Mouse (Mus musculus): ENCODE data around the gene Nipsnap3b.
A peak's percentile ranks its signal among the peaks of the same experiment; 100 is the strongest.

Nipsnap3b gene

DNA sequence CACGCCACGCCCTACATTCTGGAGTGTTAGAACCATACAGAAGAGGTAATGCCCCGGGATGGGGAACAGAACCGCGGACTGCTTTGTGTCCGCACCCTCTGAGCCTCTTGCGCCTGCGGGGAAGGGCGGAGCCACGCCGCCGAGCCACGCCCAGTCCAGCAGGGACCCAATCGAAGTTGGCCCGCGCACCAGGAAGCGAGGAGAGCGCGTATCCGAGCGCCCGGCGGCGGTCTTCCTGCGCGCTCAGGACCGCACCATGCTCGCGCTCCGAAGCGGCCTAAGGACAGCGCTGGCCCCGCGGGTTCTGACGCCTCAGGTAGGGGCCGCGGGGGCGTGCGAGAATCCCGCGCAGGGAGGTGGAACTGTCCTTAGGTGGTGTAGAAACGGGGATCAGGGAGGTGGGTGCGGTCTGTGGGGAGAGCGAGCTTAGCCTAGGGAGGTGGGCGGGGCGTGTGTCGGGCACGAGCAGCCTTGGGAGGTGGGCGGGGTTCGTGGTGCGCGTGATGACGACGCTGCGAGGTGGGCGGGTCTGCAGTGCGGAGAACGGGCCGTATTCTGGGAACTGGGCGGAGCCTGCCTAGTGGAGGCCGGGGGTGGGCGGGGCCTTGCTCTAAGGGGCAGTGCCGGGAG, at the start of gene Nipsnap3b:
TSS of gene Nipsnap3b (plus strand) at position 149 of the 630 bp plus-strand sequence.
- DNase-seq, result peak; percentile 97 to 98

DNA sequence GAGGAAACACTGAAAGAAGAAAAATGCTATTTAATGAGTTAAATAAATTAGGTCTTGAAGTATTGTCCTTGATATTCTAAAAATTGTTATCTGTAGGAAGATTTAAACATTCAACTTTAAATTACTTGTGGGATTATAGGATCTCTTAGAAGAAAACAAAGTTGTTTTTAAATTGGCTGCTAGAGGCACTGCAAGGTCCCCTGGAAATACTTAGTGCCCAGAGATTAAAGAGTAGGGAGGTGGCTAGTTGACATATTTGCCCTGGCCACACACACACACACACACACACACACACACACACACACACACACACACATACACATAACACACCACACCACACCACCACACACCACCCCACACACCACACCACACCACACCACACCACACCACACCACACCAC, 47.4 kb upstream of the Nipsnap3b start, which contains the start of gene Olfr270:
TSS of gene Olfr270 (plus strand) at position 301 of the 400 bp plus-strand sequence.
- no peak for DNase-seq

GRCm38 (mm10) chr4:52985216-52985615, 26.5 kb upstream of the Nipsnap3b start:
- no peak for DNase-seq

GRCm38 (mm10) chr4:52986266-52986665, 25.4 kb upstream of the Nipsnap3b start:
- DNase-seq, result no peak

GRCm38 (mm10) chr4:52989248-52989647, 22.4 kb upstream of the Nipsnap3b start, which contains the start of gene Nipsnap3a:
Gene Nipsnap3a (plus strand): TSS chr4:52989272.
- peak; percentile 8 to 24 for DNase-seq

GRCm38 (mm10) chr4:52999449-52999848, 12.2 kb upstream of the Nipsnap3b start:
- no peak for DNase-seq

GRCm38 (mm10) chr4:53000154-53000553, 11.5 kb upstream of the Nipsnap3b start:
- DNase-seq, result no peak

DNA sequence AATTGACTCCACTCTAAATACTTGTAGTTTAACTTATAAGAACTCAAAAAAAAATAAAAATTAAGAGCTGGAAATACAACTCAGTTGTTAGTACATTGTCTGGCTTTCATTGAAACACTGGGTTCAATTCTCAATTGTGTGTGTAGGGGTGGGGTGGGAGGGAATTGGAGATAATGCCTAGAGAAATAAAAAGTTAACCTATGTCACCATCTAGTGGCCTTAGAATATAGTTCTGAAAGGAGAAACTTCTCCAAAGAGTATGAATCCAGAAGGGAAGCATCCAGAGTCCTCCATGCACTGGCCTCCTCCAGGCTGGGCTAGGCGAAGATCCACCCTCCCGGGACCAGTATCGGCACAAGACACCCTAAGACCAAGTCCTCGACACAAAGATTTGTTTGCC, 2.5 kb upstream of the Nipsnap3b start:
- no peak for DNase-seq

DNA sequence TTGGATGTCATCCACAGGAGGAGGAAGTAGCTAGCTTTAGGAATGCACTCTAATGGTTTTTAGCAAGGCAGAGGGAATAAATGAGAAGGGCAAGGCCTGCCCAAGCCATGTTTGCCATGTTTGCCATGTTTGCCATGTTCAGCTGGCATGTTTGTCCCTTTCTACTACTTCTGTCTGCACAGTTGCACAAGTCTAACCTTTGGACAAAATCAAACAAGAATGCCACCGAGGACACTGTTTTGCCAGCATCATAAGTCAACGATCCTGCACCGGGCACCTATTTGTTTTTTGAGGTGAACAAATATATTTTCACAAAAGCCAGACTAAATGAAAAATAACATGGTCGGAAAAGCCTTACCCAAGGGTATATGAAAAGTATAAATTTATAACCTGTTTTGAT, 1.8 kb upstream of the Nipsnap3b start:
- no peak for DNase-seq

DNA sequence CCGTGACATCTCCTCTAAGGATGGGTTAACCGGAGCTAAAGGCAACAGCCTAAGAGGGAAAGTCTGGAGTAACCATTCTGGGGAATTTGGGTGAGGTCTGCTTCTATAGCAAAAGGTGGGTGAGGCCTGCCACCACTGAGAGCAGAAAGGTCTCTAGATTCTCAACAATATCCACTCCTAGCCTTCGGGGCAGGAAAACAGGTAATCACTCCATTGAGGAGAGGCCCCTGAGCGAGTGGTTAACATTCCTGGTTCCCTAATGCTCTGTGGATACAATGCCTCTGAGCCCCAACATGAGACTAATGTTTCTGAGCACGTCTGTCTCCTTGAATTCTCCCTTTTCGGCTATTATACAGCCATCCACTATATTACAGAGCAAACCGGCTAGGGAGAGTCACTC, 2.7 kb downstream of the Nipsnap3b start:
- DNase-seq, result no peak

- DNase-seq, result no peak
Observed at GRCm38 (mm10) chr4:53015024-53015423, 3.3 kb downstream of the Nipsnap3b start.

- DNase-seq, result no peak
Observed at GRCm38 (mm10) chr4:53018392-53018791, 6.7 kb downstream of the Nipsnap3b start.

DNA sequence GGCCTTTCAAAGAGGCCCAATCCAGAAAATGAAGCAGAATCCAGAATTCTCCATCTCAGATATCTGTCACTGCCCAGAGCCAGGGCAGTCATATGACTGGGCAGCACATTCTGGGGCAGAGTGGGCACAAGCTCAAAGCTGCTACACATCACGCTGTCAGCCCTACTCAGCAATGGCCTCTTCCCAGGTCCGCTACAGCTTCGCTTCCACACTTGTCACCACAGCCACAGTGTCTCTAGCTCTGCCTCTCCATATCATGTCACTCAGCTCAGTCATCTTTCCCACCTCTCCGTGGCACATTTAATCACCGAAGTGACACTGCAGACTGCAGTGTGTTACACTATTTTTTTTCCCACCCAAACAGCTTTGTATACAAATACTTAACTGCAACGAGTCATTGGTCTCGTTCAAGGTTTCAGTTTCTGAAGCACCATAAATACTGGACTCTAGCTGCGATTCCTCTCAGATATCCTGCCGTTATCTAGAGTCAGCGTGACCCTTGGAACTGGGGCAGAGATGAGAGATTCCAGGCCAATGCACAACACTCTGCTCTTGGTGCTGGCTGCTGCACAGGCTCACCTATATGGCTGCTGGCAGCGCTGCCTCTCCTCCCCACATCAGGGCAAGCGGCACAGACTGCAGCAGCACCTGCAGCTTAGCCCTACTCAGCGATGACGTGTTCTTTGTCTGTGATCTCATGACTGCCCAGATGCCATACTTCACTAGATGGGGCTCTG, 11.7 kb downstream of the Nipsnap3b start:
- no peak for DNase-seq

GRCm38 (mm10) chr4:53024397-53024796, 12.7 kb downstream of the Nipsnap3b start:
- no peak for DNase-seq

DNA sequence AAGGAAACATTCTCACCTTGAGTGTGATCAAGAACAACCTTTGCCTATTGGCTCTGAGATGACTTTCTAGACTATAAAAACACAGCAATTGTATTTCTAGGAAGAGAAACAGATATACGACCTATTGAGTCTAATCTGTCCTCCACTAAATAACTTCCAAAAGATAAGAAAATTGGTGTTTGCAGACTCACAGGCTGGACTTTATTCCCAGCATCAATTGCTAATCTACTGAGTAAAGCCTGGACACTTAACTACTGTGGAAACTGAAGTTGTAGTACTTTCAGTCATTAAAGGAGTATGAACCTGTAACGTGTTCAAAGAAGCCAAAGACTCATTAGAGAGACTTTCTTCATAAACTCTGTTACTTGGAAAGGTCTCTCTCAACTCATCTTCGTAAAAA, 16.1 kb downstream of the Nipsnap3b start:
- DNase-seq, result no peak

DNA sequence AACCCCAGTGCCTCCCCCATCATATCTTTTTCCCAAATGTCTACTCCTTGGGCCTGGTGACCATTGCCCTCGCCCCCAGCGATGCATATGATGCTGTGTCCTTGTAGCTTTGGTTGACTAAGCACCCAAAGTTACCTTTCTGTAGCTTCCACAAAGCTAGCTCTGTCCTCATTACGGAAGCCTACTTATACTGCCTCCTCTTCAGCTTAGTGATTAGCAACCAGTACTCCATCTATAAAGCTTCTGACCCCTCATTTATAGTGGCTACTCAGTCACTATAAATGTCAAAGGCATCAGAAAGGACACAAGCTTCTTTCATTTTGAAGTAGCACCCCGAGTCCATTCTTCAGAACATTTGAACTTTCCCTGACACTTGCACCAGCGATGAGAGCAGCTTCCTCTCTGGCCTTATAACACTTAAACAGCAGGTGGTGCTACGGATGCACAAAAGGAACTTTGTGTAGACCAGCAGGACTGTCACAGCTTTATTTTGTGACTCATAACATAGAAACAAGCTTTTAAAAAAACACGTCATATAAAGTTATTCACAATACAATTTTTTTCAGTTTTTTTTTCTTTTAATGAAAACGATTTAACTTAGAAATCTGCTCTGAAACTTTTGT, 18.8 kb downstream of the Nipsnap3b start:
- peak in 1 of 2 experiments; percentile 28 for DNase-seq

GRCm38 (mm10) chr4:53043819-53044218, 32.1 kb downstream of the Nipsnap3b start:
- no peak for DNase-seq

DNA sequence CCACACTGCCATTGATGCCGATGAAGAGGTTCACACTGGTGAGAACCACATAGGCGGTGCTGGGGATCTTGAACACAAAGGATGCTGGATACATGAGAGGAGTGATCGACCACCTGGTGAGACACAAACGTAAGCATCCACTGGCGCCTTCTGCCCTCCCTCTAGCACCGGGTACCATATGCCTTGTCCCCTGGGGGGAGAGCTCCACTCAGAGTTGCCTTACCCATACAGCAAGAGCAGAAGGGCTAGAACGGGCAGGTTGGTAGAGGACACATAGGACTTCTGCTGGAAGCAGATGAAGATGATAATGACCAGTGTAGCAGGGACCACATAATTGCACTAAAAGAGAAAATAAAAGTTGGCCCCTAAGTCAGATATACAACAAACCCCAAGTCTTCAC, 34.1 kb downstream of the Nipsnap3b start:
- DNase-seq, result no peak

GRCm38 (mm10) chr4:53046238-53047022, 34.8 kb downstream of the Nipsnap3b start:
- no peak for DNase-seq

GRCm38 (mm10) chr4:53062301-53063008, 50.8 kb downstream of the Nipsnap3b start:
- no peak for DNase-seq

Measured in lung, postnatal 4 days (tissue).